Mouse (Mus musculus): ENCODE data around the gene Mettl17. TPM values are rescaled to one million over a fixed set of nuclear protein-coding genes. Genes with fewer than 3 reads are reported as not detected.

The Mettl17 gene
- total RNA-seq, 2 experiments from 2014 or later: 30.5 to 36.3 TPM

DNA sequence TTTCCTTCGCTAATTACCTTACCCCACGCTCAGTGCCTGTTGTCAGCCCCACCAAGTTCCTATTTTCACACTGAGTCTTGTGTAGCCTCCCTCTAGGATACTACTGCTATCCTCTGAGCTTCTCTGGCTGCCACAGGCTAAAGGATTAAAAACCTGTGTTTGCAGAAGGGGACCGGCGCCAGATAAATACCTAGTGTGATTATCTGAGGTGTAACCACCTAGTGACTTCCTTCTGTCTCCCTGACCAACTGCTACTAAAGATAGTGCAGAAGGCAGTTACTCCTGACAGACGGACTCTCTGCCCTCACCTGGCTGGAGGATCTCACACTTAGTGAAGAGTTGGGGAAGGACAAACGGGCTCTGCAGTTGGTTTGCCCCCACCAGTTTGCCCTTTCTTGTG, 11.4 kb downstream of the Mettl17 start:
- DNase-seq (ENCODE audit: low spot score in 2 of 2): no peak

DNA sequence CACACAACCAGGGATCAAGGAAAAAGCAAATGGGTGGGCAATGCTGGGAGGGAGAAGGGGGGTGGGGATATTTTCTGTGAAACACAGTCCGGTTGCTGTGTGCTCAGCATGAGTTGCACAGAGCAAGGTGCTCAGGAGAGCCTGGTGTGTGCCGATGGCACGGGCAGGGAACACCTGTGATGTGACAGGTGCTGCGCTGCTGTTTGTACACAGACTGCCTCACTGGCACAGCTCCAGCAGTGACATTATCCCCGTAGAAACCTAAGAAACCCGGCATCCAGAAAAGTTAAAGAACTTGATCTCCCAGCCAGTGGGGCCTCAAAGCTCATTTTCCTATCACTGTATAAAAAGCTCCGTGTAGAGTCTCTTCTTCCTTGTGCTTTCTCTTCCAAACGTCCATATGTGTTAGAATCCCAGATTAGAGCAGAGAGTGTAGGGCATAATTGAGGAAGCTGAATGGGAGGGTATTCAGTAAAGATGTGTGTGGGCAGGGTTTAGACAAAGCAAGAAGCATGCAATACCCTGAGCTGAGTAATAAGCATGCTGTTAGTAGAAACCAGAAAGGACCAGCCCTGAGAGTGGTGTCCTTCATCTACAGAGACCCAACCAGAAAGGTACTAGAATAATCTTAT, 12.0 kb downstream of the Mettl17 start:
- DNase-seq (ENCODE audit: low spot score in 2 of 2): no peak

DNA sequence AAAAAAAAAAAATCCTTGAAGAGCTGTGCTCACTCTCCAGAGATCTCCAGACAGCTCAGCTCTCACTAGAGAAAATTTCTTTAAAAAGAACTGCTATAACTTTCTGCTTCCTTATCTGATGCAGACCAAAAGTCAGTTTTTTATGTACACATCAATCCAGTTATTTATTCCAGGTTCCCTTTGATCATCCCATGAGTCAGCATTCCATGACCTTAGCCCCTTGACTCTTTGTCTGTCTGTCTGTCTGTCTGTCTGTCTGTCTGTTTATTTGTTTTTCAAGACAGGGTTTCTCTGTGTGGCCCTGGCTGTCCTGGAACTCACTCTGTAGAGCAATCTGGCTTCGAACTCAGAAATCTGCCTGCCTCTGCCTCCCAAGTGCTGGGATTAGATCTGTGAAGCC, 14.7 kb downstream of the Mettl17 start:
- DNase-seq (ENCODE audit: low spot score in 2 of 2): no peak

DNA sequence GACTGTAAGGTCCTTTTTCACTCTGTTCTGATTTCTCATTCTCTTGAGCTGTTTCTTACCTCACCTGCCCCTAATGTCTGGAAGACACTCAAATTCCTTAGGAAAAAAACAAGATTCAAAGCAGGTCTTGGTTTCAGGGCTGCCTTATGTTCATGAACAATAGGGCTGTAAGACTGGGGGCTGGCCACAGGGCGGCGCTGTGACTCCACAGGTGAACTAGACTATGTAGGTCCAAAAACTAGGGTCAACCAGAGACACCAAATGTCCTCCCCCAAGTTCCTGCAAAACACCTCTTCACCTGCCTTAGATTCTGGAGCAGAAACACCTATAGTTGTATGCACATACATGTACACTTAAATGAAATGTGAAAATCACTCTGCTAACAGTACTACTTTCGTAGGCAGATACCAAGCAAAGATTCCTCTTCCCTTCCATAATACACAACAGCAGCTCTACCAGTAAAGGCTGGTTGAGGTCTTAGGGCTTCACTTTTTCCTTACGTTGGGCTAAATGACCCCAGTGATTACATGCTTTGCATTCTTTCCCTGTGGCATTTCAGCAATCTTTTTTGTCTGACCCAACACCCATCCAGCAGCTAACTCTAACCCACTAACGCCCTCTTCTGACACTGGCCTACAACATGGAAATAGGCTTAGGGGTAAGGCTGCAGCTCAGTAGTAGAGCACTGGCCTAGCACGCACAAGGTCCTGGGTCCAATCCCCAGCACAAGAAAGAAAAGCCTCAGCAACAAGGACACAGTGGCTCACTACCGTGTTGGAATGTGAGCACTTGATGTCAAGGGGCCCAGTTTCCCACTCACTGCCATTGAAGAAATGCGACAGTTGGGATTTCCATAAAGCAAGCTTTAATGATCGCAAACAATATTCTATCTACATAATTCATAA, 18.4 kb downstream of the Mettl17 start:
- peak; percentile 87 to 91 for DNase-seq (ENCODE audit: low spot score in 2 of 2)

DNA sequence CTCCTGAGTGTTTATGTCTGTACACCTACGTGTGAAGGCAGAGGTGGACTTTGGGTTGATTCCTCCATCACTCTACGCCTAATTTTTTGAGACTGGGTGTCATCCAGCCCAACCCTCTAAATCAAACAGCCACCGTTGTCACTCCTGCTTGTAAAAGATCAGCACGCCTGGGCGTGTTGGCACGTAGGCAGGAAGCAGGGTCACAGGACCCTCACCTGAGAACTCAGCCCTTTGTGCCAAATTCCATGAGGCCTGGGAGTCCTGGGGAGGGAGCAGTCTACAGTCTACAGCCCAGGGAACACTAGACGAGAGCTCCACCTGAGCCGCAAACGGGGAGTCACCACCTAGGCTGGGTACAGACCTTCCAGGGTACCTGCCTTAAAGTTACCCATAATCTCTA, 19.1 kb downstream of the Mettl17 start:
- no peak for DNase-seq (ENCODE audit: low spot score in 2 of 2)

DNA sequence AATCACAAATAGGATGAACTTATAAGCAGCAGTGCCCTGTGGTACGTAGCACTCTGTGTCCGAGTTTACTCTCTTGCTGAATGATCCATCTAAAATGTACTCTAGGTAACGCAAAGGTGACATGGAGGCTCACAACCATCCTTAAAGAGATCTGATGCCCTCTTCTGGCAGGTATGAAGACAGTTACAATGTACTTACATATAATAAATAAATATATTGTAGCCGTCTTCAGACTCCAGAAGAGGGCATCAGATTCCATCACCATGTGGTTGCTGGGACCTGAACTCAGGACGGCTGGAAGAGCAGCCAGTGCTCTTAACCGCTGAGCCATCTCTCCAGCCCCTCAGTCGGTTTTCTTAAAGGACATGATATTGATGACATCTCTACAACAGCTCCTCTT, 20.1 kb downstream of the Mettl17 start:
- no peak for DNase-seq (ENCODE audit: low spot score in 2 of 2)

DNA sequence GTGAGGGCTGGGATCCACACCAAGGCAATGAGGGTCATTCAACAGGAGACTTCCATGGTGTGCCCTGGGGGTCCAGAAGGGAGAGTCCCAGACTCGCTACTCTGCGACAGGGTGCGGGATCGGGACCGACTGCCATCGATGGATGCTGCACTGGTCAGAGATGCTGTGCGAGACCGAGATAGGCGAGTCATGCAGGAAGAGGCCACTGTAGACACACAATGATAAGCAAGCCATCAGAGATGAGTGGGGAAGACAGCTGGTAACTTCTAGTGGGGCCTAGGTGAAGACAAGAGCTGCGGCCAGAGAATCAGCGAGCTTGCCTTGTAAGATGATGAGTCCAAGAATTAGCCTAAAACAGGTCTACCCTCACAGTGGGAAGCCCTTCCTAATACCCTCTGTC, 21.5 kb downstream of the Mettl17 start:
- DNase-seq (ENCODE audit: low spot score in 2 of 2): no peak

DNA sequence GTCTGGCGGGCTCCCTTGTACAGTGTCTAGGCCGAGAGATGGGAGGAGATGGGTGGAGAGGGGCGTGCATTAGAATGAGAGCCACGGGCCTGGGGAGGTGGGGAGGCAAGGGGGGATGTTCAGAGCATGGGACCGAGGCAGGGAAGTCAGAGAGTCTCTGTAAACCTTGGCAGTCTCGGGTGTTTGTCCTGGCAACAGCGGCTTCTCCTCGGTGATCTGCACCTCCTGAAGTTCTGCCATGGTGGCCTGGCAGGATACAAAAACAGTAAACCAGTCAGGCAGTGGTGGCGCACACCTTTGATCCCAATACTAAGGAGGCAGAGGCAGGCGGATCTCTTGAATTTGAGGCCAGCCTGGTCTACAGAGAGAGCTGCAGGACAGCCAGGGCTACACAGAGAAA, 26.7 kb downstream of the Mettl17 start:
- no peak for DNase-seq (ENCODE audit: low spot score in 2 of 2)

DNA sequence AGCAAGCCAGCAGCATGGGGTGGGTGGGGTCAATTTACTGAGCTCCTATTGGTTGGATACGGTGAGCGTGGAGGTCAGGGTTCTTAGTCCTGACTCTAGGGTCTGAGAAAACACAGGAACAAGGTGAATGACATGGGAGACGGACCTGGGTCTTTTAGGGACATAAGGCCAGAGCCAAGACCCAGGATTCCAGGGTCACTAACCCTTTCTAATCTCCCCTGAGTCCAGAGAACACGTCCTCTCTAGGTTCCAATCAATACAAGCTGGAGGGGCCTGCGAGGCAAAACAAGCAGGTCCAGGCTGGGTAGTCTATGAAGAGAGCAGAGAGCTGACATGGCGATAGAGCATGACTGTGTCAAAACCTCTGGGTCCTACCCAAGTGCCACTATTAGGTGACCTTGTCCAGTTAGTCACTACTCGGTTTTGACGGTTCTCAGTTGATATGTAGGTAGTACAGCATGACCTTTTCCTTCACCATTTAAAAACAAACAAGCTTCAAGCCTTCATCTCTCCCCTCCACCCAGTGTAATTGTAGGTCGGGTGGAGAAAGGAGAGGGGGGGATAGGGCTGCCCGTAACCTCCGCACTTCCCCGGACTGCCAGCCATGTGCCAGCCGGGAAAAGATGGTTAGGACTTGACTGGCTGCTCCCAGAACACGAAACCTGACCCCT, 27.9 kb downstream of the Mettl17 start:
- DNase-seq (ENCODE audit: low spot score in 2 of 2): peak; percentile 34 to 41

DNA sequence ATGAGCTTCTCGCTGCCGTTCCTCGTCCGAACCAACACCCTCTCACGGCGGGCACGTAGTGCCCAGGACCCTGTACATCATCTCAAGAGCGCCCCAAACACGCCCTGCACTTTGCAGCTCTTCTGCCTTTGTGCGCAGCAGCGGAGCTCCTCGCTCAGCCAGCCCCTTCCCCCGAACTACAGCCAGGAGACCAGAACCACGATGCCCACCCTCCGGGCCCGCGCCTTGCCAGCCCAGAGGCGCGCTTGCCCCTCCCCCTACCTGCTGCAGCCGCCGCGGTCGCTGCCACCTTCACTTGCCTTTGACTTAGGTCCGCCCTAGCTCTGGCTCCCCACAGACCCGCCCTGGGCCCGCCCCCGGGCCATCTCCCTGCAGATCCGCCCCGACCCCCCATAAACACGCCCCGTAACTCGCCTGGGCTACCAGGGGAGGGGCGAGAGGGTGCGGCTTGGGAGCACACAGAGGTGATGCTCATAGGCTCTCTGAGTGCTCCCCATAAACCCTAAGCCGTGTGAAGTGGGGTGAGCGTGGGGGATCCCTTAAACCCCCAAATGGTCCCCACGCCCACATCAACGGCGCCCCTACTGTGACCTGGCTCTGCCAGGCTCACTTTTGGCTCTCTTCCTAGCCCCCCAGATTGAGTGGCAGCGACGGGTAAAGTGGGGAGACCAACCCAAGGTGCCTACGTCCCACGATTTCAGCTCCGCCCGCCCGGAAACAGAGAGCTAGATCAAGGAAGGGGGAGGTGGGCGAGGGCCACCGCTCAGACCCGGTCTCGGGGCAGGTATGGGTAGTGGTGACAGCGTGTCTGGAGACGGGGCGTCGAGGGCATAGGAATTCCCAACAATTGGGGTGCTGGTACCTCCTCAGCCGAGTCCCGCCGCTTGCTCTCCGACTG, 28.7 kb downstream of the Mettl17 start:
- DNase-seq (ENCODE audit: low spot score in 2 of 2): peak; percentile 75 to 83

DNA sequence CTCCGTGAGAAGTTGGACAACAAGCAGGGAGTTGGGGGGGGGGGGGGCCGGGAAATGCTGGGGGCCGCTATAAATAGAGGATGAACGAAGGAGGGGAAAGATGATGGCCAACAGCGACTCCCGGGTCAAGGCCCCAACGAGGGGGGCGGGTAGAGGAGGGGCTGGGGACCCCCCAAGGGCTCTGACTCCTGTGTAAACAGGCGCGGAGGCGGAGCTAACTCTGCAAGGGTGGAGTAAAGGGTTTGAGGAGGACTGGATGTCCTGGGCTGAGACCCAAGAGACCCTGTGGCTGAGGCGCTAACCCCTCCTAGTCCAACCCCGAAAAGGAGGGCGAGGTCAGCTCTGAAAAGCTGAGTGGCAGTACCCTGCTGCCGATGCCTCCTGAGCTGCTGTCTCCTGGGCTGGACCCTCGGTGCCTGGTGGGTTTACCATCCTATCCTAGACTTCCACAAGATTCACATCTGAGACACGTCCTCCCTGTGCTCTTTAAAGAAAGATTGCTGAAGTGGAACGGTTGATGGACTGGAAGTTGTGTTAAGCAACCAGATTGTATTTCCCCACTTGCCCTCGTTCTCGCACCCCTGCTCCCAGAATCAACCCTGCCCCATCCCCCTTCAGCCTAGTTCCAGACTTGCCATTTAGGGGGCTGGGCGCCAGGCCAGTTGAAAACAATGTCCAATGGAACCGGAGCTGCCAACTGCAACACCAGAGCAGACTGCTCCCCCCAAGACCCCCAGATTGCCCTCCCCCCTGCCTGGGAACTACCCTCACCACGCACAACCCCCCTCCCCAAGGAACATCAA, 29.5 kb downstream of the Mettl17 start, which contains the start of gene Ndrg2:
Ndrg2 (minus strand) TSS at position 199 of the 803 bp plus-strand sequence.
- peak; percentile 61 to 70 for DNase-seq (ENCODE audit: low spot score in 2 of 2)

DNA sequence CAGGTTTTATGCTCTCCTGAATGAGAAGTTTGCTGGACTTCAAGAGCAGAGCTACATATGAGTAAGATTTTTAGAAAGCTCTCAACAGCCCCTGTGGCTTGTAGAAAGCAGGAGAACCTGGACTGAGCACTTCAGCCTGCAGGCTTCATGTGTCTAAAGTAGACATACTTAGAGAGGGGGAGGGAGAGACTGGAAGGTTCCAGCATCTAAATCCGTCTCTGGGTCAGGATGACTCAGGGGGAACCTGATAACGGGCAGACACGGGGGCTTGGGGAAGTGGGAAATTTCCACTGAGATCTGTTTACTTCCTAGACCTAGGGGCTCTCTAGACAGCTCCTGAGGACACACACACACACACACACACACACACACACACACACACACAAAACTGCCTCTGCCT, 30.4 kb downstream of the Mettl17 start:
- peak in 1 of 2 experiments; percentile 21 for DNase-seq (ENCODE audit: low spot score in 2 of 2)

DNA sequence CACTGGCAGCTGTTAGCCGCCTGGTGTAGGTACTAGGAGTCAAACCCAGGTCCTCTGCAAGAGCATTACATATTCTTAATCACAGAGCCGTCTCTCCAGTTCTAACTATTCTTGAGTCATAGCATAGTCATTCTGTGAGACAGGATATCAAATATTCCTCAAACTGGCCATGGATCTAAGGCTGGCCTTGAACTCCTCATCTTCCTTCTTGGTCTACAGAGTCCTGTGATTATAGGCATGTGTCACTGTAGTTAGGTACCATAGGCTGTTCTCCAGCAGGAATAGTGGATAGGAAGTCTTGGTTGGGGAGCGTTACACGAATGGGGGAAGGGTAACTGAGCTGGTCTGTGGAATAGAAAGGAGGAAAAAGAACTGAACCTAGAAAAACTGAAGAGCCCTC, 31.9 kb downstream of the Mettl17 start:
- no peak for DNase-seq (ENCODE audit: low spot score in 2 of 2)

DNA sequence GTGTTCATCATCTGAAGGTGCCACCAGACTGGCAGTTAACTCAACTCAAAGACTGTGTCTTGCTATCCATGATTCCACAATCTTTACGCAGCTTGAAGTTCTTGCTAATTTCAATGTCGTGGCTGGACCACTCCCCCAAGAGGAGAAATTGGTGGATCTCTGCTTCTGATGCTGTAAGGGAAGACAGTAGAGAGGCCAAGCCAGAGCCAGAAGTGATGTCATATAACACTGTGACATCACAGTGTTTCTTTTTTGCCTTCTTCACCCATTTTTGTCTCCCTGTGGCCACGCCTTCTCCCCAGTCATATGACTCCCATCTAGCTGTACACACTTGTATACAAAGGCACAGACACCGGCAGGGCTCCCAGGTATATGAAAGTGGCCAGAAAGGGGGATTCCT, 33.5 kb downstream of the Mettl17 start, which contains the start of gene Tppp2:
Tppp2 (plus strand) TSS at position 301 of the 400 bp plus-strand sequence.
- DNase-seq (ENCODE audit: low spot score in 2 of 2): no peak

DNA sequence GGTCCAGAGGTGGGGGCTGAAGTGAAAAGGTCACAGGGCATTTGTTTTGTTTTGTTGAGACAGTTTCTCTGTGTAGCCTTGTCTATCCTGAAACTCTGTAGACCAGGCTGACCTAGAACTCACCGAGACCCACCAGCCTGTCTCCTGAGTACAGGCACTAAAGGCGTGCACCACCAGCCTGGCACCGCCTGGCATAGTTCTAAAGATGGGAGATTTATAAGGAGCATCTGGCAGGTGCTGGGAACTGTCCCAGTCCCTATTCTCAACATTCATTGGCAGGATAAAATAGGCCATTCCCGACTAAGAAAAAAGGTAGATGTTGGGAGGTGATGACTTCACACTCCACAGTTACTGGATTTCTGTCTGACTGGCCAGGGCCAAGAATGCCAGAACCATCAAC, 34.3 kb downstream of the Mettl17 start:
- no peak for DNase-seq (ENCODE audit: low spot score in 2 of 2)

DNA sequence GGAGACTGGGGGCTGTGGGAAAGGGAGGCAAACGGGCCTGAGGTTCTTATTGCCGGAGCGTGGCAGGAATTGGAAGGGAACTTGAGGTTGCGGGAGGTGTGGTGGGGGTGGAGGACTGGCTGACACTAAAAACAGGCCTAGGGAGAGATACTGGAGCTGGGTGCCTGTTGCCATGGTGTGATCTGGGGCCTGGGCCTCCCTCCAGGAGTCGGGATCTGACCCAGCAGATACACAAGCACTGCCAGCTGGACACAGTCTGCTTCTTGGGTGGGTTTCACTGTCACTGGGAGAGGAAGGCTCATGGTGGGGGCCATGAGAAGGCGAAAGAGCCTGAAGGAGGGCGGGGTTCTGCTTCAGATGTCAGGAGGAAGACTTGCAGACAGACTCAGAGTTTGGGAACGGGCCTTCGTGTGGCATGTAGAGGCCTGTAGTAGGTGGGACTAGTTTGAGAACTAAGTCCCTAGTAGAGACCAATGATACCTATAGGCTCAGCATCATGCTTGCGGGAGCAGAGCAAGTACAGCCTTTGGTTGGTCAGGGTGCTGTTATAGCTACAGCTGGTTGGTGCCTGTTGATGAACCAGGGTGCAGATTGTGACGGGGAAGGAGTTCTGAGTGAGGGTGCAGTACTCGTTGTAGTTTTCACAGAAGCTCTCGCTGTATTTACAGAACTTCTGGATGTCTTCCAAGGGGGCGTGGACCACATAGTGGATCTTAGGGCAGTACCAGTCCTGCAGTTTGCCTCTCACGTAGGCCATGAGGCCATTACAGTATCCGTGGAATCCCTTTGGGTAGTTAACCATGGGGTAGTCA, 37.3 kb downstream of the Mettl17 start:
- no peak for DNase-seq (ENCODE audit: low spot score in 2 of 2)

DNA sequence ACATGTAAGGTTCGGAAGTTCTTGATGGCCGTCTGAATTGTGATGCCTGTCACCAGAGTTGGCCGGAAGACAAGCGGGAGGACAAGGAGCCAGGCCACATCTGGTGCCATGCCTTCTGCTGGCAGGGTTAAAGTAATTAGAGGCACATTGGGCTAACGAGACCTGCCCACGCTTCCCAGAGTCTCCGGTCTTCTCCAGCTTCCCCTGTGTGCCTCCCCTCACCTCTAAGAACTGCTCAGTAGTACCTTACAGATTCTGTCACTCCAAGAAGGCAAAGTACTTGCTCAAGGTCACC, 37.9 kb downstream of the Mettl17 start, which contains the start of gene Rnase13:
Rnase13 (minus strand) TSS at position 203 of the 295 bp plus-strand sequence.
- DNase-seq (ENCODE audit: low spot score in 2 of 2): no peak

DNA sequence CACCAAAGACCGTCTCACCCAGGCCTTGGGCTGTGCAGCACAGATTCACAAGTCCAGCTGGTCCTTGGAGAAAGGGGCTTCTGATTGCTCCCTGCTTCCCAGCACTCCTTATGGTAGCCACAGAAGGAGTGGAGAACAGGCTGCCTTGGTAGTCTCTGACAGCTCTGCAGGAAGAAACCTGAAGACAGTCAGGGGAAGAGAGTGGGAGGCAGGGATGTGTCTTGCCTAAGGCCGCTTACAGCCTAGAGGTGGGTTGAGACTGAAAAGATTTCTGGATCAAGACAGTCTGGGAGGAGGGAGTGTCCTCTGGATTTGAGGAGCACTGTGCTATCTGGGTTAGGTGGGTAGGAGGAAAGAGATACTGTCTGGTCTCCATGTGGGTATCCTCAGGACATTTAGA, 38.3 kb downstream of the Mettl17 start:
- no peak for DNase-seq (ENCODE audit: low spot score in 2 of 2)

DNA sequence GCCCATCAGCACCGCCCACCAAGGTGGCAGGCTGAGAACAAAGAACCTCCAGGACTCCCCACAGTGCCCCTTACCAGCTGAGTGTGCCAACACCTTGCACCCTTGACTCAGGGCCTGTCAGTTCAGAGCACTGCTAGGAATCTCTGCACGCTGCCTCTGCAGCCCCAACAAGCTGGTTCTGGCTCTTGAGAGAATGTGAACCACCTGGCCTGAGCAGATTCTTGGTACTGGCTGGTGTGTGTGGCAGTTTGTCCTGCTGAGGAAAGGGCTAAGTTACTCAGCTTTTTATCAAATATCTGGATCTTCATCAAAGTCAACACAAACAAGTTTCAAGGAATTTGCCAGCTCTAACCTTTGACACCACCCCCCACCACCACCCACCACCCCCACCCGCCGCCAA, 38.9 kb downstream of the Mettl17 start:
- DNase-seq (ENCODE audit: low spot score in 2 of 2): no peak

All from adrenal gland, adult 18-20 months (tissue).